Mouse (Mus musculus): ENCODE measurements around the gene Apmap. TPM values are rescaled to one million over a fixed set of nuclear protein-coding genes. Genes with fewer than 3 reads are reported as not detected.
"Not testable (repeated sequence)": the region's sequence is repeated elsewhere in the genome, so short reads cannot be mapped to it uniquely, and the experiment has no call there.

The Apmap gene
- total RNA-seq, 2 experiments from 2014 or later, result 33.5 to 37.6 TPM

GRCm38 (mm10) chr2:150610097-150610496, 1.7 kb upstream of the Apmap start:
- DNase-seq, result no peak

- peak; percentile 72 for DNase-seq
Measured at GRCm38 (mm10) chr2:150608872-150609560, 649 bp upstream of the Apmap start.

- no peak for DNase-seq
Measured at GRCm38 (mm10) chr2:150607086-150607485, 1.3 kb downstream of the Apmap start.

- no peak for DNase-seq
Measured at GRCm38 (mm10) chr2:150604802-150605201, 3.6 kb downstream of the Apmap start.

- DNase-seq, result peak; percentile 43
Measured at GRCm38 (mm10) chr2:150602166-150602565, 6.2 kb downstream of the Apmap start.

- peak; percentile 19 for DNase-seq
Measured at GRCm38 (mm10) chr2:150600263-150600662, 8.1 kb downstream of the Apmap start.

- DNase-seq, result no peak
Measured at GRCm38 (mm10) chr2:150595411-150596190, 12.8 kb downstream of the Apmap start.

- DNase-seq, result no peak
Measured at GRCm38 (mm10) chr2:150589076-150589475, 19.3 kb downstream of the Apmap start.

- no peak for DNase-seq
Measured at GRCm38 (mm10) chr2:150579628-150580027, 28.7 kb downstream of the Apmap start.

- DNase-seq, result no peak
Measured at GRCm38 (mm10) chr2:150578603-150579002, 29.8 kb downstream of the Apmap start.

- DNase-seq, result no peak
Measured at GRCm38 (mm10) chr2:150576256-150576655, 32.1 kb downstream of the Apmap start.

- peak; percentile 2 for DNase-seq
Measured at GRCm38 (mm10) chr2:150572463-150572862, 35.9 kb downstream of the Apmap start.

- peak; percentile 1 for DNase-seq
Measured at GRCm38 (mm10) chr2:150570761-150571160, 37.6 kb downstream of the Apmap start.

- peak; percentile 3 for DNase-seq
Measured at GRCm38 (mm10) chr2:150569847-150570590, 38.3 kb downstream of the Apmap start, which contains the start of gene Cst7. TSS of gene Cst7 (plus strand) at chr2:150570415.

- DNase-seq, result no peak
Measured at GRCm38 (mm10) chr2:150567051-150567450, 41.3 kb downstream of the Apmap start.

GRCm38 (mm10) chr2:150558568-150558967, 49.8 kb downstream of the Apmap start:
- peak; percentile 21 for DNase-seq

GRCm38 (mm10) chr2:150549576-150549975, 58.8 kb downstream of the Apmap start:
- not testable (repeated sequence) for DNase-seq

Other genes with a start within 250 kb of the Apmap start
- 1 to 10 TPM; 4.6 to 5.7 TPM for gene 3300002I08Rik, start 245.8 kb downstream of the Apmap start, total RNA-seq (2021)
- 1 to 10 TPM; 6.3 to 7.1 TPM for gene Zfp442, start 157.1 kb downstream of the Apmap start, total RNA-seq (2021)
- gene Zfp345, start 123.5 kb downstream of the Apmap start, total RNA-seq (2021), result under 1 TPM; 0.17 to 0.25 TPM
- not detected for gene Cst7, start 38.2 kb downstream of the Apmap start, total RNA-seq (2021)
- gene Acss1, start 59.9 kb upstream of the Apmap start, total RNA-seq (2021), result 10 to 100 TPM; 26.7 to 27.3 TPM
- not detected for gene Vsx1, start 80.8 kb upstream of the Apmap start, total RNA-seq (2021)
- gene Entpd6, start 140.5 kb upstream of the Apmap start, total RNA-seq (2021), result 10 to 100 TPM; 16.9 to 18.0 TPM
- 100 to 1,000 TPM; 344 to 352 TPM for gene Pygb, start 178.2 kb upstream of the Apmap start, total RNA-seq (2021)

Measured in heart, postnatal 4 days (tissue).